Mouse (Mus musculus) frontal cortex, adult (tissue): ENCODE measurements around the gene Sla2.
"Not testable (repeated sequence)": the region's sequence is repeated elsewhere in the genome, so short reads cannot be mapped to it uniquely, and the experiment has no call there.

Experiments
- ATAC-seq: cut with Nextera tagmentation; 2 replicates; pipeline ENCODE4 v1.9.2; 2017; ENCODE audit warnings: mild to moderate bottlenecking, moderate library complexity, mixed read lengths; ENCODE audit not compliant: low TSS enrichment

Sla2 gene

DNA sequence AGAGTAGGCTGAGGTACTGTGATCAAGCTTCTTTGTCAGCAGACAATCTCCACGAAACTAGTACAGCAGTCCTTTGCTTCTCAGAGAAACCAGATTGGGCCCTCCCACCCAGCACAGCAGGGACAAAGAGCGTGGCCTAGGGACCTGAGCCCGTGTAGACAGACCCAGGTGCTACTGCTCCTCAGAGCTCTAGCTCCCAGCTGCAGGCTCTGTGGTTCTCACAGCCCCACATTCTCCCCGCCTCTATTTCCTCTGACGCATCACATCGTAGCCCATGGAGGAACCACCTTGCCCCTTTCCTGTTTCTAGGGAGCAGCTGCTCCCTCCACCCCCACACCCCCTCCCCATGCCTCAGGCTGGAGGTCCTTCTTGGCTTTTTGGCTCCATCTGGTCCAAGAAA lies at the start of gene Sla2:
Sla2 (minus strand) TSS at position 176 of the 400 bp plus-strand sequence.
- no peak for ATAC-seq

DNA sequence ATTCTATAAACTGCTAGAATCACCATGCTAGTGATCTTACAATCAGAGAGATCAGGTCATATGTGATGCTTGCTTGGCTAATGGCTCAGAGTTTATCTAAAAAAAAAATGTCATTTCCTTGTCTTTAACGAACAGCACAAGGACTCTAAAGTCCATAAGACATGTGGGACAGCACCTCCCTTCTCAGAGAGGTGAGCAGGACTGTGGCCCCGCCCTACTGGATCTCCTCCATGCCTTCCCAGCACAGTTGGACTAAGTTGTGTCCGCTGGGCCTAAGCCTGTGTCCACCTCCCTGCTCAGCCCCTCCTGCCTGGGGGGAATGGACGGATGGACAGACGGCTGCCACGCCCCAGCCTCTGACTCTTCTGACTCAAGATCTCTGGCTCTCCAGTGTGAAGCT lies 48.0 kb upstream of the Sla2 start:
- no peak for ATAC-seq

DNA sequence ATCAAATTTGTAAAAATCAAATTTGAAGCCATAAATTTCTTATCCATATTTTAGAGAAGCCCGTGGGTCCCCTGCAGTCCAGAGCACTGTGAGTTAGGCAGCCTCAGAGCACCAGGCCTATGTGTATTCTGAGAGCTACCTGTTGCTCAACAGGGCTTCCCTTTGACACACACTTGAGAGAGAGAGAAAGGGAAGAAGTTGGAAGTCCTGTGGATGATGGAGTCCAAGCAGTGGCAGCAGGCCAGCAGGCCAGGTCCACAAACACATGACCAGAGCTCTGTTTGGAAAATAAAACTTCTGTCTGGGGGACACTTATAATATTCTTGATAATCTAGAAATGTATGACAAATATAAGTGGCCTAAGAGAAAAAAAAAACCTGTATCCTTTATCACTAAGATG lies 46.4 kb upstream of the Sla2 start:
- no peak for ATAC-seq

DNA sequence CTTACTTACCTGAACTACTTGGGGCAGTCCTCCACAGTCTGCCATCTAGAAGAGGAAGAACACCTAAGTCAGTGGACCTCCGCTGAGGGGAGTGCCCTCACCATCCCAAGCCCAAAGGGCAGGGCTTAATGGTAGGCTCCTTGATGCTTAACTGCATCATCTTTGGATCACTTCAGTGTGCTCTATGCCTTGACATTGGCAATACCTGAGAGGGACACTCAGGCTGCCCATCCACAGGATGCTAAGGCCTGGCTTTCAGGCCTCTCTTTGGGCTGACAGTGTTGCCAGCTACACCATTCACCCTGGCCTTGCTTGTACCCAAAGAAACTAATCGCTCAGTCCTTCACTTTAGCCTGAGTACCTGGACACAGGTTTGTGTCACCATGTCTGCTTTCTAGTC lies 44.4 kb upstream of the Sla2 start:
- ATAC-seq: no peak

DNA sequence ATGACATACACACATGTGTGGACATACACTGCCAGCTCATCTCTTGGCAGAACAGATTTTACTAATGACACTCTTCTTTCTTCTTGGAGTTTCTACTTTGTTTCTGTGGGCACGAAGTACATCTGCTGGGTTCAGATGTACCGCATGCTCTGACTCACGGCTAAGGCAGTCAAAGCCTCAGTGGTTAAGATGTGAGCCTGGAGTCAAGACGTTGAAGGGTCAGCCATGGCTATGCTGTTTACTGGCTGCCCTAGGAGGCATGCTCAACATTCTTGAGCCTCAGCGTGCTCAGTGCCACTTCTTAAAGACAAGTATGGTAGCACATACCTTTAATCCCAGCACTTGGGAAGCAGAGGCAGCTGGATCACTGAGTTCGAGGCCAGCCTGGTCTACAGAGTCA lies 43.6 kb upstream of the Sla2 start:
- 0 out of 2 replicates have a peak, but pooled peaks have one; percentile 17 for ATAC-seq

DNA sequence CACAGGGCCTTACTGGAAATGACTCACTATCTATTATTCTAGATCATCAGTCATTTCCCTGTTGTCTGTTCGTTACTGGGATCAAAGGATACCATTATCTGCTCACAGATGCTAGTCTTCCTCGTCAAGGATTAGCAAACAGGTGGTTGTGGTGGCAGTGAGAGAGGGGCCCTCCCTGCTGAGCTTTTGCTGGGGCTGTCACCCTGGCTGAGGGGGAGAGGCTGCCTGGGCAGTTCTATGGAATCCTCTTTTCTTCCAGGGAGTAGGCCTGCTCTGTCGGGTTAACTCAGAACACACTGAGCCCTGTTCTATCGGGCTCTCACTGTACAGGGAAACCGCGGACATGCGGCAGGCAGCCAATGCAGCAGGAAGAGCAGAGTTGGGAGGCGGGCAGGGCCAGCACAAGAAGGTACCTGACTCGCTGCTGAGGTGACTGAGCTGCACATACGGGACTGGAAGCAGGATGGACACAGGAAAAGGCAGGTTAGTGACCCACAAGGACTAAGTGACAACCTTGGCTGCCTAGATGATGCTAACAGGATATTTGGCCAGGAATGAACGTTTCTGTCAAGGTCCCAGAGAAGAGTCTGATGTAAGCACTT lies 42.6 kb upstream of the Sla2 start:
- no peak for ATAC-seq

DNA sequence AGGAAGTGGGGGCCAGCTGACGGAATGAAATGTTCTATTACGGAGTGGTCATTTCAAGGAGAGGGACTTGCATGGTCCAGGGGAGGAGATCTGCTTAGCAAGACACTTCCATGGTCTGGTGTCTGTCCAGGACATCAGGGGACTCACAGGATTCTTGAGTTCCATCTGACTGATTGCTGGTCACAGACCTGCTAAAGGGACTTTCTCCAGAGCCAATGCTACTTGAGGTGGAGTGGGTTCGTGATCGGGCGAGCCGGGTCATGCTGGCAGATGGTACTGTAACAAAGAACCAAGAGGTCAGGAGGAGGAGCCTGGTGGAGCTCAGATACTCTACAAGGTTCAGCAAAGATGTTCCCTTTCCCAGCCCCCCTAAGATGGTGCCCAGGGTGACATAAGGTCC lies 41.6 kb upstream of the Sla2 start:
- no peak for ATAC-seq

DNA sequence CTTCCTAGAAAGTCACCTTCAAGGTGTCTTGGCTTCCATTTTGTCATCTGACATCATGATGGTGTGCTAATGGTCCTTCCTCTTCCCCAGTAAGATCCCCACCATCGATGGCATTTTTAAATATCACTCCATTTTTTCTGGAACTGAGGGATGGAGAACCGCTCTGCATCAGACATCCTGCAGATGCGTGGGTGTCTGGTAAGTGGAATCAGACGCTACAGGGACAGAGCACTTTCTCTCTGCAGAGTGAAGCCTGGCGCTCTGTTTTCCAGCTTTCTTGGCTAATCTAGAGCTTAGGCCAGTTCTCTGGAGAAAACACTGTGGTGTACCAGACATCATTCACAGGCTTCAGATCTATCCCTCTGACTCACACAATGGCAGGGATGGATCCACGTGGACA lies 40.7 kb upstream of the Sla2 start:
- peak; percentile 62 for ATAC-seq

DNA sequence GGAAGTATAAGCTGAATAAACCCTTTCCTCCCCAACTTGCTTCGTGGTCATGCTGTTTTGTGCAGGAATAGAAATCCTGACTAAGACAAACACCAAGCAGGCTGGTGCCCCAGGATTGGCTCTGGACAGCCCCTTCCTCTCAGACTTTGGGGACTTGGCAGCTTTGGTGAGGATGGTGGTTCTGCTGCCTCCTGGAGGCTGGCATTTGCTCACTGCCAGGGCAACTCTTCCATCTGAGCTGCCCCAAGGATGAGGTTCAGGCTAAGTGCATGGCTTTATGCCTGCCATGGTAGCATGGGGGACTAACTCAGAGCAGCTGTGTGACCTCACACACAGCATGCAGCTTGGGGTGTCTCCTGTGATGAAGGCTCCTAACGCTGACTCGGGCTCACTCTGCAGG lies 38.6 kb upstream of the Sla2 start:
- not testable (repeated sequence) for ATAC-seq

DNA sequence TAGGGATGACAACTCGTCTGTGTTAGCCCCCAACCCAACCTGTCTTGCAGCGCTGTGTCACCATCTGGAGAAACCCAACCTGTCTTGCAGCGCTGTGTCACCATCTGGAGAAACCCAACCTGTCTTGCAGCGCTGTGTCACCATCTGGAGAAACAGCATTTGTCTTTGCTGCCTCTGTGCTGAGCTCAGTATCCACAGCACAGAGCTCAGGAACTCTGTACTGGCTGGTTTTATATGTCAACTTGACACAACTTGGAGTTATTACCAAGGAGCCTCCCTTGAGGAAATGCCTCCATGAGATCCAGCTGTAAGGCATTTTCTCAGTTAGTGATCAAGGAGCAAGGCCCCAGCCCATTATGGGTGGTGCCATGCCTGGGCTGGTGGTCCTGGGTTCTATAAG lies 38.1 kb upstream of the Sla2 start:
- peak; percentile 38; the same call in 1 of the 2 replicates for ATAC-seq

DNA sequence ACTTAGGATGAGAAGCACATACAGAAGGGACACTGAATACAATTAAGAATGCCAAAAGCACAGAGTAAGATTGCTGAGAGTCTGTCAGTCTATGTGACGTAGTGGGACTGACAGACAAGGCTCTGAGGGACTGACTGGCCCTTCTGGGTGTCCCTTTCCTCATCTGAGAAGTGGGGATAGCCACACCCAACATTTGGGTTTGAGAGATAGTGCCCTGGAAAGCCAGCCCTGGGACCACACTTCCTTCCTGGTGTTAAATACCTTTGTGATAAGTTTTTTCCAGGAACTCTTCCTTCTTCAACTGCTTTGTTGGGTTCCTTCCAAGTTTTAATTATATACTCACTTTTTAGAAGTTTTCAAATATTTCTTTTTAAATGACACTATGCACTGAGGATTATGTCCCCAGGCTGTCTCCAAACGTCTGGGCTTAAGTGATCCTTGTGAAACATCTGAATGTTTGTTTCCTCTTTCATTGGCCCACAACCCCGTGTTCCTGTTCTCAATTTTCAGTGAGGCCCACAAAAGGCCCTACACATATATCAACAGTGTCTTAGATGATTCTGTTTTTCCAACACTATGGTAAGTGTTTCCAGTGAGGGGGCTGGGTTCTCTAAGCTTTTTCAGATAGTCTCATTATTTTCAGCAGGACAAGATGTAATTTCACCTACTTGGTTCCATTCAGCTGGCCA lies 37.4 kb upstream of the Sla2 start:
- no peak for ATAC-seq

DNA sequence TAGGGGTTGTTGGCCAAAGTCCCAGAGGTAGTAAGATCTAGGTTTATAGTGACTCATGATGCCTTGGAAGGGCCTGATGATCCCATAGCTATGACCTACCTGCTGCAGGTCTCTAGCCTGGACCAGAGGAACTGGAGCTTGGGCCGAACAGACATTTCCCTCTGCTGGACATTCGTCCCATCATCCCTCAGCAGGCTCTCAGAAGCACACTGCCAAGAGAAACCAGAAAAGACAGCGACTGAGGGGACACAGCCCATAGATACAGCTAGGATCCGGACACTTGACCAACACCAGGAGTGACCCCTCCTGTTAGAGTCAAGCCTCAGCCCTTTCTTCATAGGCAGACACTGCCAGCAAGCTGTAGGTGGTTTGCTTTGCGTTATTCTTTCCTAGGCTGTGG lies 36.1 kb upstream of the Sla2 start:
- ATAC-seq: no peak

DNA sequence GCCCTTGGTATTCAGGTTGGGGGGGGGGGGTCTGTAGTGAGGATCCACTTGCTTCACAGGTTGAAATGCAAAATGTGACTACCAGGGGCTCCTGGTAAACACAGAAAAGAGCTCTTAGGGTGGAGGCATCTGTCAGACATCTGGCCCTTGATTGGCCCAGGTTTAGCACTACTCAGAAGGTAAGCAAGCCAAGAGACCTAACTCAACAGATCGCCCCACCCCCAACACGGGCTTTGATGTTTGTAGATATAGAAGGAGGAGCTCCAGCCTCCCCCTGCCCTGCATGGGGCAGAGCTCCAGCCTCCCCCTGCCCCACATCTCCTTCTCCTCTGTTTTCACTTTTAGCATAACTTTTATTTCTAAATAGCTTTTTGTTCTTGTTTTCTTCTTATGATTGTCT lies 32.8 kb upstream of the Sla2 start:
- no peak for ATAC-seq

DNA sequence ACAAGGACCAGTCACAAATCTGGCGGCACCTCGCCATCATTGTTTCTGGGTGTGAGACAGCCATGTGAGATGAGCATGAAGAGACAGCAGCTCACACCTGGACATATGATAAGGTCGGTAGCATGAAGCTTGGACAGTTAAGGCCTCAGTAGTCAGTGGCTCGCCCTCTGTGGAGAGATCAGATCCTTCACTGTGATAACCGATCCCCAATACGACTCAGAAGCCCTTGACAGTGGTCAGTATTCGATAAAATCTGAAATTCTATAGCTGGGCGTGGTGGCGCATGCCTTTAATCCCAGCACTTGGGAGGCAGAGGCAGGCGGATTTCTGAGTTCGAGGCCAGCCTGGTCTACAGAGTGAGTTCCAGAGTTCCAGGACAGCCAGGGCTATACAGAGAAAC lies 32.2 kb upstream of the Sla2 start:
- ATAC-seq: not testable (repeated sequence)

DNA sequence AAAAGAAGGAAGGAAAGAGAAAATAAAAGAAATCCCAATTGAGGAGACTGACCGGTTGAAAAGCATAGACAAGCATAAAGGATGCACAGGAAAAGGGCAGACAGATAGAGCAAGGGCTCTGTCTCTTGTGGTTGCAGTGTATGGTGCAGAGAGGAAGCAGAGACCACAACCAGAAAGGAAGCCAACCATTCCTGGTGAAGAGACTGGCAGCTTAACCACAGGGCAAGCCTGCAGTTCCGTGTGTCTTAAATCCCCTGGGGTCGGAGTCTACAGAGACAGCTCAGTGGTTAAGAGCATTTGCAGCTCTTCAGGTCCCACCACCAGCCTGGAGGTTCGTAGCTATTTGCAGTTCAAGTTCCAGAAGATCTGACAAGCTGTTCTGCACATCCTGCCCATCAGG lies 31.6 kb upstream of the Sla2 start:
- ATAC-seq: no peak

DNA sequence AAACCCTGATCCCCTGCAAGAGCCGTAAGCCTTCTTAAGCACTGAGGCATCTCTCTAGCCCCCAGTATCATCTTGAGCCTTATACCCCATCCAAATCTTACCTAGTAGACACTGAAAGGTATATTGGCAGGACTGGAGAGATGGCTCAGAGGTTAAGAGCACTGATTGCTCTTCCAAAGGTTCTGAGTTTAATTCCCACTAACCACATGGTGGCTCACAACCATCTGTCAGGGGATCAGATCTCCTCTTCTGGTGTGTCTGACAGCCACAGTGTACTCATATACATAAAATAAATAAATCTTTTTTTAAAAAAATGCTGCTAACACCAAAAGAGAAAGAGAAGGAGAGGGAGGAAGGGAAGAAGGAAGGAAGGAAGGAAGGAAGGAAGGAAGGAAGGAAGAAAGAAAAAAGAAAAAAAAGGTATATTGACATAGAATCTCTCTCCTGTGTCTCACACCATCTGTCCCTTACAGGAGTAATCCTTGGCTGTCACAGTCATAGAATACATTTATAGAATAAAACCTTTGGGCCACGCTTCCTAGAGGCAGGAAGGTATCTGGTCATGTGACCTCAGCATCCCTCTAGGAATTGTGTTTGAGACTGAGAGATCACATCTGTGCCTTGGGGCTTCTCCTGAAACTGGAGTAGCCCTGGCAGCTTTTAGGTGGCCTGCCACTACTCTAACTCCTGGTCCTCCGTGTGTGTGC lies 29.6 kb upstream of the Sla2 start:
- ATAC-seq: no peak

DNA sequence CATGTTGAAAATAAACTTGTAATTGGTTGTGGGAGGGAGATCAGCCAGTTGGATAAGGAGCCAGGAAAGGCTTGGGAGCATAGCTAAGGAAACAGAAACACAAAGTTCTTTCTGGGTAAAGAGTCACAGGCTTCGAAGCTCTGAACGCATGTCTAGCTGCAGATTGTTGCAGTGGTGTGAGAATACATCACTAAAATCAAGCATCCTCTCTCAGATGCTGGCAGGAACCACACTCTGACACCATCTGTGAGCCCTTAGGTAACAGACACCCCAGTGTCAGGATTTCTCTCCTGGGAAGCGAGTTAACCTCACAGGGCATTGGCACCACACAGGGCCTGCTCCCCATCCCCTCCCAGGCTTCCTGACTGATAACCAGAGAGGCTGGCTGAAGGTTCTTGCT lies 28.6 kb upstream of the Sla2 start:
- peak; percentile 50; the same call in 1 of the 2 replicates for ATAC-seq

DNA sequence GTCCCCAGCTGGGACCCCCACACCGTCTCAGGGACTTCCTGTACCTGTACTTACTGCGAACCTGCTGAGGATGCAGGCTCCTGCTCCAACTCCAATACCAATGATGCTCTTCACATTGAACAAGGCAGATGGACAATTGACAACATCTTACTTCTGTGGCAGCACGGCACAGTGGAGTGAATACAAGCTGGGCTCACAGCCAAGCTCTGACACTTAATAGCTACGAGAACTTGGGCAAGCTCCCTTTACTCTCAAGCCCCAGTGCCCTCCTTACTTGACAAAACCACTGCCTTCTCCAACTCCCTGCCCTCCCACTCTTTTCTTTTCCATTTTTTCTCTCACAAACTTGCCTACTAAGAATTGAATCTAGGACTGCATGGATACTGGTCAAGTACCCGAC lies 26.2 kb upstream of the Sla2 start:
- ATAC-seq: no peak

DNA sequence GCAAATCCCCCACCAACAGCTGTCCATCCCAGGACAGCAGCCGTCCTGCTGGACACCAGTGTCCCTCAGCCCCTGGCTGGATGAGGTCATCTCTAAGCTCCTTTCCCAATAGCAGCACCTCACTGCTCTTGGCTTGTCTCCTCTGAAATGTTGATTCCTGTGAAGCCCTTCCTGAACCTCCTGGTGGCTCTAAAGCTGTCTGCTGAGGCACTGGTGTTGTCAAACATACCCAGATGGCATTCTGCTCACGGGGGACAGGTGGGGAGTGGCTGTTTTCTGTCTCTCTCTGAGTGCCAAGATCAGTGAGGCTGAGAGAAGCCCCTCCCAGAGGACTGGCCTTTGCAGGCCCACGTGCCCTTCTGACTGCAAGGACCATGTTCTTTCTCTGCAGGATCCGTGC lies 18.9 kb upstream of the Sla2 start:
- not testable (repeated sequence) for ATAC-seq

DNA sequence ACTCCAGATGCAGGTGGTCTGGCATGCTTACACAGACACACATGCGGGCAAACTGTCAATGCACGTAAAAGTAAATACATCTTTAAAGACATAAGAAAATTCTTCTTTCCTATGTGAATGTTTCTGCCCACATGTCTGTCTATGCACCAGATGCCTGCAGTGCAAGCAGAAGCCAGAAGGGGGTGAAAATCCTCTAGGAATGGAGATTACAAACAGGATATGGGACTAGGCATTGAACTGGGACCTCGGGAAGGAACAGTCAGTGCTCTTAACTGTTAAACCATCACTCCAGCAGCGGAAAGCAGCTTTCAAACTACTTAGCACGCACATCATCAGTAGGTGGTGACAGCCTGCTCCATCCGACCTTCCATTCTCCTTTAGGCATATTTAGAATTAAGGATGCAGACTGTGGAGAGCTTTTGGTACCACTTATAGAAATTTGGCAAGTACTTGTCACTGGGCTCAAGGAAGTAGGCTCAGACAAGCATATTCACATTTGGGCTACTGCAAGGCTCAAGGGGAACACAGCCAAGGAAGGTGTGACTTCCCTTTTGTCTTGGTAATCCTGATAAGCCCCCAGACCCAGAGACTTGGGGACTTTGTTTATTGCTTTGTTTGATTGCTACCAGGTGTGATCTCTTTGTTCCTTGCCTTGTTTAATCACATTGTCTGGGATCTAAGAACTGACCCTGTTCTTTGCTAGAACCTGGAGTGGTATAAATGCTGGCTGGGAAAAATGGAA lies 18.2 kb upstream of the Sla2 start:
- peak; percentile 75 for ATAC-seq

DNA sequence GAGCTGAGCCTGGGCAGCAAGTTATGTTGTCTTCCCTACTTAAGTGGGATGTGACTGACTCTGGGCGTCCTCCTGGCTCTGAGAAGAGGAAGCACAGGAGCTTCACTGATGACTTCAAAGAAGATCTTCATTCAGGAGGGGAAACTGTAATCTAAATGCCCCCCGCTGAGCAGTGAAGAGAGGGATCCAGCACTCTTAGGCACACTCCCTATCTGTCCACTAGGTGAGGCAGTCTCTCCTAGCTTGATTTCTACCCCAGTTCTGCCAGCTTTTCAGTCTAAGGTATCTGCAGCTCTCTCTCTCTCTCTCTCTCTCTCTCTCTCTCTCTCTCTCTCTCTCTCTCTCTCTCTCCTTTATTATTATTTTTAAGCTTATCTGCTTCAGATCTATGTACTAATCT lies 16.4 kb upstream of the Sla2 start:
- ATAC-seq: no peak

DNA sequence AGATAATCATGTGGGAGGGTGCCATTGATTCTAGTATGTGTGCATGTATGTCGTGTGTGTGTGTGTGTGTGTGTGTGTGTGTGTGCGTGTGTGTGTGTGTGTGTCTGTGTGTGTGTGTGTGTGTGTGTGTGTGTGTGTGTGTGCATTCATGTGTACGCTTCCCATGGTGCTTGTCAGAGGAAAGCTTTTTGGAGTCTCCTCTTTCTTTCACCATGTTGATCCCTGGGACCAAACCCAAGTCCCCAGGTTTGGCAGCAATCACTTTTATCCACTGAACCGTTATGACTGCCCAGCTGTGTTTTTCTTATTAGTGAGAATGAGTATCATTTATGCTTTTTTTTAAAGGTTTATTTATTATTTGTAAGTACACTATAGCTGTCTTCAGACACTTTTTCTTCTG lies 15.4 kb upstream of the Sla2 start:
- ATAC-seq: not testable (repeated sequence)

DNA sequence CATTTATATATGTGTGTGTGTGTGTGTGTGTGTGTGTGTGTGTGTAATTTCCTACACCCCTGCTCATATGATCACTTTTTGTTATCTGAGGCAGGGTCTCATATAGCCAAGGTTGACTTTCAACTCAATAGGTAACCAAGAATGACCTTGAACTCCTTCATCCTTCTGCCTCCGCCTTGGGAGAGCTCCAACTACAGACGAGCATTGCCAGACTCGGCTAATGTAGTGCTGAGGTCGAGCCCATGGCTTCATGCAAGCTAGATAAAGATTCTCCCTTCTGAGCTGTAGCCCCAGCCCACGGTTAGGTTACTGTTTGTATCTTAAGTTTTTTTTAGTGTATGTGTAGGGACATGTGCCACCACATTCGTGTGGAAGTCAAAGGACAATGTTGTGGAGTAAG lies 14.9 kb upstream of the Sla2 start:
- ATAC-seq: no peak
